36 mouse cellular contexts compared by ENCODE assay signal in genomic region chr3:19992388-19992787, GRCm38 (mm10). TPM values are rescaled to one million over a fixed set of nuclear protein-coding genes. Genes with fewer than 3 reads are reported as not detected.
"Had no signal": no experiment of that assay in that cellular context is flagged by ENCODE, and none has a peak within 500 bp of the region (broad histone marks: within the 10 kb centered on the region; RNA-seq: fewer than 3 reads in every experiment).

No protein-coding gene starts in this region.

- H3K36me3 ChIP-seq: intestine, embryonic 15.5 days; kidney, embryonic 15.5 days had no signal

- DNase-seq: heart, postnatal 10 days; heart, postnatal 14 days; heart, postnatal 36 days; heart, postnatal 4 days; kidney, adult 11 months; kidney, adult 18-20 months; kidney, adult 2 months; kidney, adult 8-10 months; kidney, adult 9 months; kidney, postnatal 10 days; kidney, postnatal 14 days; kidney, postnatal 25 days; kidney, postnatal 36 days; kidney, postnatal 4 days; layer of hippocampus, adult 9-11 months; layer of hippocampus, postnatal 36 days had no signal

- H3K4me1 ChIP-seq: heart, embryonic 12.5 days; heart, embryonic 13.5 days; heart, embryonic 15.5 days; hindbrain, embryonic 12.5 days; hindbrain, embryonic 13.5 days; hindbrain, embryonic 15.5 days; intestine, embryonic 15.5 days; kidney, embryonic 15.5 days had no signal

- H3K9me3 ChIP-seq: heart, embryonic 12.5 days; heart, embryonic 13.5 days; heart, embryonic 15.5 days; hindbrain, embryonic 10.5 days; hindbrain, embryonic 12.5 days; hindbrain, embryonic 13.5 days; hindbrain, embryonic 15.5 days; intestine, embryonic 15.5 days; kidney, embryonic 15.5 days had no signal

- H3K27me3 ChIP-seq: heart, embryonic 12.5 days; heart, embryonic 13.5 days; heart, embryonic 15.5 days; hindbrain, embryonic 12.5 days; hindbrain, embryonic 13.5 days; hindbrain, embryonic 15.5 days; intestine, embryonic 15.5 days; kidney, embryonic 15.5 days had no signal

- H3K9ac ChIP-seq: heart, embryonic 12.5 days; heart, embryonic 13.5 days; heart, embryonic 15.5 days; hindbrain, embryonic 12.5 days; hindbrain, embryonic 13.5 days; hindbrain, embryonic 14.5 days; hindbrain, embryonic 15.5 days; intestine, embryonic 15.5 days; kidney, embryonic 15.5 days had no signal

- H3K27ac ChIP-seq: heart, embryonic 13.5 days; heart, embryonic 15.5 days; hindbrain, embryonic 10.5 days; hindbrain, embryonic 12.5 days; hindbrain, embryonic 13.5 days; hindbrain, embryonic 14.5 days; hindbrain, embryonic 15.5 days; hindbrain, postnatal 0 days; intestine, embryonic 15.5 days; kidney, embryonic 15.5 days; kidney, postnatal 0 days; layer of hippocampus, adult 2 months; left cerebral cortex, adult 2 months had no signal

- ATAC-seq: hindbrain, embryonic 16.5 days; hindbrain, postnatal 0 days; inflammation-experienced regulatory T-cells, adult 6 months; intestine, embryonic 15.5 days; intestine, embryonic 16.5 days; intestine, postnatal 0 days had no signal

- H3K4me3 ChIP-seq: heart, embryonic 12.5 days; heart, embryonic 13.5 days; heart, embryonic 15.5 days; hindbrain, embryonic 10.5 days; hindbrain, embryonic 12.5 days; hindbrain, embryonic 13.5 days; hindbrain, embryonic 15.5 days; intestine, embryonic 15.5 days; kidney, embryonic 15.5 days; layer of hippocampus, adult 2 months; left cerebral cortex, adult 2 months had no signal

- H3K4me2 ChIP-seq: heart, embryonic 11.5 days; heart, embryonic 12.5 days; heart, embryonic 13.5 days; heart, embryonic 15.5 days; hindbrain, embryonic 12.5 days; hindbrain, embryonic 13.5 days; hindbrain, embryonic 14.5 days; hindbrain, embryonic 15.5 days; intestine, embryonic 15.5 days; kidney, embryonic 15.5 days had no signal

RNA-seq across cellular contexts. Expression of gene Cp, which starts 35.5 kb away (rescaled TPM):
- total RNA-seq: hematopoietic stem cell, adult 5-6 weeks had no signal
